Mouse (Mus musculus): Measurements from ENCODE around the gene Znfx1.

Gene Znfx1

DNA sequence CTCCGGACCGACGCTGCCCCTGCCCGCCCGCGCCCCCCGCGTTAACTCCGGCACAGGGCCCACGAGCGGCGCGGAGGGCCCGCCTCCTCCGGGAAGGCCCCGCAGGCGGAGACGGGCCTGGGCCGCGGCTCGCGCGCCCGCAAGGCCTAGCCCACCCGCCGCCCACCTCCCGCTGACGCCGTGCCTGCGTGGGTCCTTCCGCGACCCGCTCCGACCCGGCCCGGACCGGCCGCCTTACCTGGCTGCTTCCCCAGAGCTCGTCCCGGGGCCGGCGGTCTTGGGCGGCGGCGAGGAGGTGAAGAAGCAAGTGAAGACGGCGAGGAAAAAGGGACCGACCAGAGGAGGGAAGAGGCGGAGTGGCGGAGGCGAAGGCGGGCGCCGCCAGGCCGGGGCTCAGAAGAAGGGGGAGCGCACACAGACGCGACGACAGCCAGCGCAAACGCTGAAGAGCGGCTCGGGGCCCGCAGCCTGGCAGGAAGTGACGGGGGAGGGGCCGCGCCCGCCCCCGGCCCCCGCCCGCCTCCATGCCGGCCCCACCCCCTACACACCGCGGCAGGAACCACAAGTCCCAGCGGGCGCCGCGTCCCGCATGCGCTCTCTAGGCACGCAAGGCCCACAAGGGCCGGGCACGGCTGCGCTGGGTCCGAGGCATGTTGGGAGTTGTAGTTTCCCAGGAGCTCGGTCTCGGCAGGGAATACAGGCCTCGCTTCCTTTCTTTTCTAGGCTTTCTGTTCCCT, 66.9 kb downstream of the Znfx1 start, which contains the start of gene Stau1:
Gene Stau1, minus strand, starts transcription at position 504 of the 737 bp plus-strand sequence.
- DNase-seq (ENCODE audit: low read depth, low spot score): peak; percentile 98

GRCm38 (mm10) chr2:166995021-166995795, 67.6 kb downstream of the Znfx1 start:
- DNase-seq (ENCODE audit: low read depth, low spot score): peak; percentile 12

- no peak for DNase-seq (ENCODE audit: low read depth, low spot score)
These were observed 70.9 kb downstream of the Znfx1 start for GRCm38 (mm10) chr2:166991945-166992344.

DNA sequence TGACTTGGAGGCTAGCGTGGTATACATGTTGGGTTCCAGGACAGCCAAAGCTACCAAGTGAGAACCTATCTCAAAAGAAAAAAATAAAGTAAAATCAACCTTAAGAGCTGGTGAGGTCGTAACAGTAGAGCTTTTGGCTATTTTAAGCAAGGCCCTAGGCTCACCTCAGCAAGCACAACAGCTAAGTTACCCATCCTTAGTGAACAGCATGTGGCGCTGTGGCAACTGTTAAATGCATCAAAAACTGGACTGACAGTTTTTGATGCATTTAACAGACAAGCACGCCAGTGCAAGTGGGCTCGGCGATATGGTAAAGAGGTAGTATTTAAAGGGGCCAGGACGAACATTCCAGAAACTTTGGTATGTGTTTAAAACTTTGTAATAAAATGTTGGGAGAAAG, 72.0 kb downstream of the Znfx1 start:
- no peak for DNase-seq (ENCODE audit: low read depth, low spot score)

All from mesoderm, embryonic 11.5 days (tissue).